Mouse (Mus musculus): ENCODE measurements around the gene Shtn1. TPM values are rescaled to one million over a fixed set of nuclear protein-coding genes. Genes with fewer than 3 reads are reported as not detected.

The Shtn1 gene
- polyA plus RNA-seq, 1 experiment from 2014 or later, result 1.1 TPM

DNA sequence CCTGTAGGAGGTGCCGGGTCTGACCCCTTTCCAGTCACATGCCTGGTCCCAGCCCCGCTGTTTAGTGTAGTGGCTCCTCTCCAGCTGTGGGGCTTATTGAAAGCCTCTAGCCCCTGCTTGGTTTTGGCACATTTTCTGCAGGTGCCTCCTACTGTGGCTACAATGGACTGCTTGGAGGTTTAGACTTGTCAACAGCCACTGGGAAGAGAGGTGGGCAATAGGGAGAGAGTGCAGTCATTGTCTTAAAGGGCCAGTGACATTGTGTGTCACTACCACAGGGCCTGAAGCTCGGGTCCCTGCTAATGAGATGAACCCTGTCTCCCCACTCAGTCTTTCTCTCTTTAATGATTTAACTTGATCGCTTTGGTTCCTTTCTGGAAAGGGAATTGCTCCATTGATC lies 142.8 kb downstream of the Shtn1 start:
- Histone ChIP-seq H3K9me3 (replicated peaks; ENCODE audit: control insufficient read depth, low read length) (no peaks in the 10 kb centered on the region), H3K36me3 (ENCODE audit: control insufficient read depth, insufficient read depth) (no peaks in the 10 kb centered on the region), H3K4me1 (ENCODE audit: control insufficient read depth, insufficient read depth, low read length) (no peaks in the 10 kb centered on the region), H3K4me3 (ENCODE audit: low read length) (no peak overlapping the region), H3K9ac (ENCODE audit: low read length) (no peak overlapping the region), H3K27ac (ENCODE audit: low read length) (no peak overlapping the region), H3K27me3 (ENCODE audit: control insufficient read depth, insufficient read depth, low read length) (peaks cover 39% of the 10 kb centered on the region), H3K4me2 (ENCODE audit: low read depth, low read length) (no peak overlapping the region)
- WGBS, result 27% methylated on average over 4 of the region's 4 CpGs
- no peak for ATAC-seq (replicated peaks; ENCODE audit: extremely low read depth, insufficient read depth, low FRiP score)

- no peaks in the 10 kb centered on the region for H3K9me3 ChIP-seq (replicated peaks; ENCODE audit: control insufficient read depth, low read length)
- H3K9ac ChIP-seq (ENCODE audit: low read length), result no peak overlapping the region
- no peaks in the 10 kb centered on the region for H3K4me1 ChIP-seq (ENCODE audit: control insufficient read depth, insufficient read depth, low read length)
- H3K4me3 ChIP-seq (ENCODE audit: low read length), result no peak overlapping the region
- no peak overlapping the region for H3K4me2 ChIP-seq (ENCODE audit: low read depth, low read length)
- ATAC-seq (replicated peaks; ENCODE audit: extremely low read depth, insufficient read depth, low FRiP score), result no peak
- H3K27ac ChIP-seq (ENCODE audit: low read length), result no peak overlapping the region
- WGBS, result 37% methylated on average over 16 of the region's 16 CpGs
- no peaks in the 10 kb centered on the region for H3K36me3 ChIP-seq (ENCODE audit: control insufficient read depth, insufficient read depth)
- peaks cover 37% of the 10 kb centered on the region for H3K27me3 ChIP-seq (ENCODE audit: control insufficient read depth, insufficient read depth, low read length)
Observed at GRCm38 (mm10) chr19:58931081-58931800, 144.7 kb downstream of the Shtn1 start.

Other genes starting within 250 kb of the Shtn1 start
- 0.13 and 0.16 TPM in 2 replicates for gene Eno4, start 132.7 kb downstream of the Shtn1 start, polyA plus RNA-seq (2015; fragmentation: Nextera tagmentation; extraction: Ambion mirVana)
- 13.7 and 14.8 TPM in 2 replicates for gene Hspa12a, start 132.4 kb downstream of the Shtn1 start, polyA plus RNA-seq (2015; fragmentation: Nextera tagmentation; extraction: Ambion mirVana)
- not detected in 2 replicates for gene Vax1, start 94.0 kb upstream of the Shtn1 start, polyA plus RNA-seq (2015; fragmentation: Nextera tagmentation; extraction: Ambion mirVana)
- not detected in 2 replicates for gene Kcnk18, start 143.1 kb upstream of the Shtn1 start, polyA plus RNA-seq (2015; fragmentation: Nextera tagmentation; extraction: Ambion mirVana)
- gene Slc18a2, start 184.8 kb upstream of the Shtn1 start, polyA plus RNA-seq (2015; fragmentation: Nextera tagmentation; extraction: Ambion mirVana), result 8.7 and 12.6 TPM in 2 replicates
- gene Rps12-ps3, start 246.2 kb upstream of the Shtn1 start, polyA plus RNA-seq (2015; fragmentation: Nextera tagmentation; extraction: Ambion mirVana), result 15.5 and 43.3 TPM in 2 replicates

All from heart, embryonic 16.5 days (tissue).